Mouse (Mus musculus) CH12.LX (cell line): ENCODE results near the gene Pms2.

Experiments
- CTCF ChIP-seq, 2 experiments: IDR thresholded peaks in 1 of 2; conservative IDR thresholded peaks in 1 of 2; 2 replicates each; pipeline ENCODE4 v1.5.1; 2011 to 2012; ENCODE audit warnings: low read depth in 2 of 2, low read length in 2 of 2, improper control_type of control experiment in 1 of 2, inconsistent platforms in 1 of 2, mild to moderate bottlenecking in 1 of 2, moderate library complexity in 1 of 2
- EP300 ChIP-seq: IDR thresholded peaks from 2 replicates; pipeline ENCODE4 v1.6.1; 2011; ENCODE audit warnings: low read length, improper control_type of control experiment
- JUND ChIP-seq: conservative IDR thresholded peaks from 2 replicates; pipeline ENCODE4 v1.6.1; 2011; ENCODE audit warnings: low read depth, low read length, improper control_type of control experiment
- NELFE ChIP-seq: IDR thresholded peaks from 2 replicates; pipeline ENCODE4 v1.6.1; 2011; ENCODE audit warnings: low read depth, low read length, improper control_type of control experiment
- POLR2A ChIP-seq: IDR thresholded peaks from 2 replicates; pipeline ENCODE4 v1.6.1; 2011; ENCODE audit warnings: low read depth, mild to moderate bottlenecking, improper control_type of control experiment, low read length
- TCF12 ChIP-seq: IDR thresholded peaks from 2 replicates; pipeline ENCODE4 v1.6.1; 2014; ENCODE audit warnings: low read depth, mild to moderate bottlenecking, inconsistent platforms, low read length, improper control_type of control experiment

DNA sequence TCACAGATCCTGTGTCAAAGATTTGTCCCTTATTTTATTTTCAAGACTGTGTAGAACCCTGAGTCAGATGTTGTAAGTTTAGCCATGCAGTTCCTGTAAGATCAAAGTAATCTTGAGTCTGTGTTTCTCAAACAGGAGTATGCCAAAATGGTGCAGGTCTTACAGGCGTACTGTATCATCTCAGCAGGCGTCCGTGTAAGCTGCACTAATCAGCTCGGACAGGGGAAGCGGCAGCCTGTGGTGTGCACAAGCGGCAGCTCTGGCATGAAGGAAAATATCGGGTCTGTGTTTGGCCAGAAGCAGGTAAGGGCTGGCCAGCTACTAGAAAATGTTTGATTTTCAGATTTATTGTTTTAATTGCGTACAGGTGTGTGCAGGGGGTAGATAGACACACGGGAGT is 6.5 kb downstream of the Pms2 start:
- TF ChIP-seq TCF12 (no peak), NELFE (no peak), CTCF (conservative IDR thresholded peaks at IDR 0.05 in 1 of 2, IDR thresholded peaks at IDR 0.05 in 1 of 2; ENCODE audit: low read depth in 2 of 2, low read length in 2 of 2) (no peak), EP300 (no peak), POLR2A (no peak), JUND (no peak)
